Mouse (Mus musculus) hindbrain, postnatal 0 days (tissue): Measurements from ENCODE around the gene Qars. TPM values are rescaled to one million over a fixed set of nuclear protein-coding genes. Genes with fewer than 3 reads are reported as not detected.

ENCODE experiments used
- ATAC-seq: fragments of 200-750 bp; cut with Nextera tagmentation; 2 replicates; pipeline ENCODE4 v1.8.0; 2017; ENCODE audit warnings: mild to moderate bottlenecking, moderate TSS enrichment, moderate library complexity
- DNase-seq: peaks from one replicate; pipeline ENCODE4 v3.0.0-alpha.2; 2015; ENCODE audit warnings: low spot score
- H3K27ac ChIP-seq: fragments of 300-500 bp; sonication (generic); 2 replicates; pipeline ENCODE4 v1.5.1; 2014; ENCODE audit warnings: mild to moderate bottlenecking
- H3K27me3 ChIP-seq: fragments of 300-500 bp; sonication (generic); 2 replicates; pipeline ENCODE4 v1.6.1; 2014; ENCODE audit warnings: low read length, mixed read lengths; ENCODE audit not compliant: insufficient read depth
- H3K36me3 ChIP-seq: fragments of 300-500 bp; sonication (generic); 2 replicates; pipeline ENCODE4 v1.6.1; 2014; ENCODE audit warnings: low read length, mixed read lengths; ENCODE audit not compliant: insufficient read depth
- H3K4me1 ChIP-seq: fragments of 300-500 bp; sonication (generic); 2 replicates; pipeline ENCODE4 v1.6.1; 2014; ENCODE audit warnings: antibody characterized with exemption, low read length, mixed read lengths; ENCODE audit not compliant: insufficient read depth
- H3K4me2 ChIP-seq: fragments of 300-500 bp; sonication (generic); 2 replicates; pipeline ENCODE4 v1.6.1; 2014; ENCODE audit warnings: low read depth, mild to moderate bottlenecking, low read length, moderate library complexity, mixed read lengths
- H3K4me3 ChIP-seq: fragments of 300-500 bp; sonication (generic); 2 replicates; pipeline ENCODE4 v1.5.1; 2014; ENCODE audit warnings: low read length
- H3K9ac ChIP-seq: fragments of 300-500 bp; sonication (generic); replicated peaks from 2 replicates; pipeline ENCODE4 v1.6.1; 2014; ENCODE audit warnings: mild to moderate bottlenecking, low read length, moderate library complexity, mixed read lengths
- H3K9me3 ChIP-seq: fragments of 300-500 bp; sonication (generic); 2 replicates; pipeline ENCODE4 v1.6.1; 2016; ENCODE audit warnings: low read length, mixed read lengths
- CTCF ChIP-seq: IDR thresholded peaks from 2 replicates; pipeline ENCODE4 v1.5.1; 2016; ENCODE audit warnings: antibody characterized with exemption, control low read depth, low read depth
- WGBS: fragments of 180-500 bp; shearing (Covaris S2); extraction: QIAGEN DNeasy Blood & Tissue Kit; methylation state at CpG from one replicate; pipeline ENCODE4 v1.1.7; 2014; 5-methylcytosine and 5-hydroxymethylcytosine counted together
- polyA plus RNA-seq: library from polyadenylated mRNA; unstranded; fragments of >200 nt; fragmentation: Nextera tagmentation; extraction: Ambion mirVana; gene quantifications from 2 replicates; pipeline ENCODE4 v1.2.1, GENCODE M21; 2015
- total RNA-seq: library from RNA; depleted of rRNA; stranded (reverse); fragments of >200 nt; gene quantifications from 2 replicates; pipeline ENCODE4 v1.2.3, GENCODE M21; 2014

Gene Qars
- total and polyA plus RNA-seq, 2 experiments from 2014 or later, result 58.3 to 153 TPM

DNA sequence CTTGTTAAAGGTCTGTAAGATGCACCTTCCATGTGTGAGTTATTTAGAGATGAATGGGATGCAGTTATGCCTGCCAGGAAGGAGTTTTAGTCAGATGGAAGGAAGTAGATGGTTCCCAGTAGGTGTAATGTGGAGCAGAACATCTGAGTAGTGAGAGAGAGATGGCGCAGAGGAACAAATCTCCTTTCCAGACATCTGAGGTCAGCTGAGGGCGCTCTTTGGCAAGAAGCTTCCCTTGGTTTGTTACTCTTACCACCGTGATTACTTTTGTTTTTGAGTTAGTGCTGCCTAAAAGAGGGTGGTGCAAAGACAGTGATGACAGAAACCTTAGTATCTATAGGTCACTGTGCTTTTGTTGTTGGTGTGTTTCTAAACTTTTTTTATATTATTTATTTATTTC, 17.9 kb downstream of the Qars start:
- peaks cover 15% of the 10 kb centered on the region for H3K36me3 ChIP-seq
- 84% methylated on average over 3 of the region's 3 CpGs for WGBS

DNA sequence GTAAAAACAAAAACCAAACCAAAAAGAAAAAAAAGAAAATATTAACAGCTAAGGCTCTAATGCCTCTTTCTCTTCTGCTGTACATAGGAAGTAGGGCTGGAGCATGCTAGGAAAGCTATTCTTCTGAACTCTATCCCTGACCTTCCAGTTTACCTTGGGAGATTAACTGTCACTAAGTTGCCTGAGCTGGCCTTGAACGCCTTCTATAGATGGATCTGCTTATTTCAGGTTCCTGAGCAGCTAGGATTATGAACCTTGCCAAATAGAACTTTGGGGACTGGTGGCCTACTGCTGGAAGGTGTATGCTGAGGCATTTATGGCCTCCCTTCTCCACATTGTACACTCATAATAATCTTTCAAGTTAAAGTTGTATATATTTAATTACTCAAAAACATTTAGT, 23.4 kb downstream of the Qars start:
- Histone ChIP-seq H3K4me1 (no peaks in the 10 kb centered on the region), H3K36me3 (peaks cover 48% of the 10 kb centered on the region), H3K9me3 (no peaks in the 10 kb centered on the region), H3K27me3 (no peaks in the 10 kb centered on the region), H3K4me3 (no peak overlapping the region), H3K27ac (no peak overlapping the region), H3K9ac (no peak overlapping the region), H3K4me2 (no peak overlapping the region)
- TF ChIP-seq CTCF, result no peak
- 88% methylated on average over 1 of the region's 1 CpGs for WGBS
- no peak for DNase-seq
- no peak for ATAC-seq

More for the DNA sequence above, 17.9 kb downstream of the Qars start:
- H3K4me1 ChIP-seq, result no peaks in the 10 kb centered on the region
- H3K4me3 ChIP-seq, result no peak overlapping the region
- no peak overlapping the region for H3K9ac ChIP-seq
- no peak overlapping the region for H3K27ac ChIP-seq
- H3K27me3 ChIP-seq, result no peaks in the 10 kb centered on the region
- no peak for TF ChIP-seq CTCF
- no peaks in the 10 kb centered on the region for H3K9me3 ChIP-seq
- ATAC-seq, result no peak
- H3K4me2 ChIP-seq, result no peak overlapping the region
- no peak for DNase-seq

DNA sequence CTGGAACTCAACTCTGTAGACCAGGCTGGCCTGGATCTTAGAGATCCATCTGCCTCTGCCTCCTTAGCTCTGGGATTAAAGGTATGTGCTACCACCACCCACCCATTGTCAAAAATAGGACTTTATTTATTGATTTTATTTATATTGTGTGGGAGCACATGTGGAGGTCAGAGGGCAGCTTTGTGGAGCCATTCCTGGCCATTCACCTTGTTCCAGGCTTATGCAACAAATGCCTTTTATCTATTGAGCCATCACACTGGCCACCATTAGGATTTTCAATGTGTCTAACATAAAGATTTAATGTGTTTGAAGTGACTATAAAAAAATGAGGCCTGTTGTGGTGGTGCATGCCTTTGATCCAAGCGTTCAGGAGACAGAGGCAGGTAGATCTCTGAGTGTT, 24.0 kb downstream of the Qars start:
- Histone ChIP-seq H3K9ac (no peak overlapping the region), H3K36me3 (peaks cover 52% of the 10 kb centered on the region), H3K9me3 (no peaks in the 10 kb centered on the region), H3K4me1 (no peaks in the 10 kb centered on the region), H3K4me3 (no peak overlapping the region), H3K27me3 (no peaks in the 10 kb centered on the region), H3K4me2 (no peak overlapping the region), H3K27ac (no peak overlapping the region)
- no peak for TF ChIP-seq CTCF
- WGBS, result 95% methylated on average over 1 of the region's 1 CpGs
- ATAC-seq (no peak), DNase-seq (no peak)

DNA sequence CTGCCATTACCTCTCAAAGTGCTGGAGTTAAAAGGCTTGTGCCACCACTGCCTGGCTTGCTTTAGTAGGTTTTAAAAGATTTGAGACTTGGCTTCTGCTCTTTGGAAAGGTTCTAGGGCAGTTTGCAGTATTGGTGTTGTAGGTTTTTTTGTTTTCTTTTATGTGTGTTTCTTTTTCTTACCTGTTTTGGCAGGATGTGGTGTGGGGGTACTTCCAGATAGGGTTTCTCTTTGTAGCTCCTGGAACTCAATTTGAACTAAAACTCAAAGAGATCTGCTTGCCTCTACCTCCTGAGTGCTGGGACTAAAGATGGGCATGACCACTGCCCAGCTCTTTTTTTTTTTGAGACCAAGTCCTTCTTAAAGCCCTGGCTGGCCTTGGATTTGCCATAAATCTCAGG, 33.3 kb downstream of the Qars start:
- no peak overlapping the region for H3K27ac ChIP-seq
- no peak overlapping the region for H3K4me2 ChIP-seq
- DNase-seq (no peak), ATAC-seq (no peak)
- no peak for TF ChIP-seq CTCF
- no peak overlapping the region for H3K4me3 ChIP-seq
- H3K4me1 ChIP-seq, result no peaks in the 10 kb centered on the region
- peaks cover 53% of the 10 kb centered on the region for H3K36me3 ChIP-seq
- no peaks in the 10 kb centered on the region for H3K27me3 ChIP-seq
- H3K9ac ChIP-seq, result no peak overlapping the region
- no peaks in the 10 kb centered on the region for H3K9me3 ChIP-seq

DNA sequence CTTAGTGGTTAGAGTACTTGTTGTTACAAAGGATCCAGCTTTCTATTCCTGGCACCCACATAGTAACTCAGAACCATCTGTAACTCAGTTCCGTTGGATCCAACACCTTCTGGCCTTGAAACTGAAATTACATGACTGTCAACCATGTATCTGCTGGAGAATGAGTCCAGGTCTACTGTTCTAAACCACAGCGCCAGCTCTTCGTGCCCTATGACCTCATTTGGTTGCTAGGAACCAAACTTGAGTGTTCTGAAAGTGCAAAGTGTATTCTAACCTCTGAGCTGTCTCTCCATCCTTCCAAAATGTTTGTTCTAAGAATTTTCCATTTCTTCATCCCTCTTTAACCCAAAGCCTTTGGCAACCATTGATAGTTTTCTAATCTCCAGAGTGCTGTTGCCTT, 38.5 kb downstream of the Qars start:
- Histone ChIP-seq H3K4me3 (no peak overlapping the region), H3K27me3 (no peaks in the 10 kb centered on the region), H3K27ac (no peak overlapping the region), H3K9ac (no peak overlapping the region), H3K4me2 (no peak overlapping the region), H3K36me3 (peaks cover 65% of the 10 kb centered on the region), H3K4me1 (no peaks in the 10 kb centered on the region), H3K9me3 (no peaks in the 10 kb centered on the region)
- WGBS, result 93% methylated on average over 3 of the region's 3 CpGs
- no peak for ATAC-seq
- DNase-seq, result no peak
- no peak for TF ChIP-seq CTCF

DNA sequence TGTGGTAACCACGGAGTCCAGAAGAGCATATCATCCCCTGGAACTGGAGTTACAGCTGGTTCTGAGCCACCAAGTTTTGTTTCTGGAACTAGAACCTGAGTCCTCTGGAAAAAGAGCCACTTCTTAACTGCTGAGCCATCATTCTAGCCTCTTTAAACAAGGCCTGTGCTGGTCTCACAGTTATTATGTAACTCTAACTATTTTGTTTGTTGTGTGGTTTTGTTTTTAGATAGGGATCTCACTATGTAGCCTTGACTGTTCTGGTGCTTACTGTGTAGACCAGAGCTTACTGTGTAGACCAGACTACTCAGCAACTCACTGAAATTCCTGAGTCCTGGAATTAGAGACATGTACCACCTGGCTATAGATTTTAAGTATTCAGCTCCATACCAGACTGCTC, 39.4 kb downstream of the Qars start:
- no peak overlapping the region for H3K4me2 ChIP-seq
- no peak overlapping the region for H3K27ac ChIP-seq
- 97% methylated on average over 1 of the region's 1 CpGs for WGBS
- H3K9me3 ChIP-seq, result no peaks in the 10 kb centered on the region
- TF ChIP-seq CTCF, result no peak
- no peaks in the 10 kb centered on the region for H3K4me1 ChIP-seq
- H3K9ac ChIP-seq, result no peak overlapping the region
- ATAC-seq, result no peak
- H3K36me3 ChIP-seq, result peaks cover 62% of the 10 kb centered on the region
- no peak for DNase-seq
- no peak overlapping the region for H3K4me3 ChIP-seq
- H3K27me3 ChIP-seq, result no peaks in the 10 kb centered on the region

DNA sequence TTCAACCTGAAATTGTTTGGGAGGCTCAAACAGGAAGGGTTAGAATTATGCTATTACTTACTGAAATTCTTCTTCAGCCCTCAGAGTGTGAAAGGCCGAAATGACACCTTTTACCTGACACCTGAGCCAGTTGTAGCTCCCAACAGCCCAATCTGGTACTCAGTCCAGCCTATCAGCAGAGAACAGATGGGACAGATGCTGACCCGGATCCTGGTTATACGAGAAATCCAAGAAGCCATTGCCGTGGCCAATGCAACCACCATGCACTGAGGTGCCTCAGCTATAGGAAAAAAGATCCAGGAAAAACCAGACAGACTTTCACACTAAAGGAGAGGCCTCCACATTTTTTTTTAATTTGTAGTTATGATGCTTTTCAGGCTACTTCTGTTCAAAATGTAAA, 51.7 kb downstream of the Qars start:
- peaks cover 52% of the 10 kb centered on the region; the same call in 1 of the 2 replicates for H3K36me3 ChIP-seq

More for the DNA sequence above, 51.7 kb downstream of the Qars start:
- DNase-seq, result no peak
- no peaks in the 10 kb centered on the region for H3K9me3 ChIP-seq
- H3K9ac ChIP-seq, result no peak overlapping the region
- WGBS, result 94% methylated on average over 4 of the region's 4 CpGs
- no peak for ATAC-seq
- TF ChIP-seq CTCF, result no peak
- no peak overlapping the region for H3K27ac ChIP-seq
- H3K4me1 ChIP-seq, result peaks cover 5% of the 10 kb centered on the region
- H3K4me3 ChIP-seq, result no peak overlapping the region
- H3K4me2 ChIP-seq, result no peak overlapping the region
- H3K27me3 ChIP-seq, result no peaks in the 10 kb centered on the region
